Comparison of ENCODE assay signal across 8 mouse cellular contexts in the genomic region with DNA sequence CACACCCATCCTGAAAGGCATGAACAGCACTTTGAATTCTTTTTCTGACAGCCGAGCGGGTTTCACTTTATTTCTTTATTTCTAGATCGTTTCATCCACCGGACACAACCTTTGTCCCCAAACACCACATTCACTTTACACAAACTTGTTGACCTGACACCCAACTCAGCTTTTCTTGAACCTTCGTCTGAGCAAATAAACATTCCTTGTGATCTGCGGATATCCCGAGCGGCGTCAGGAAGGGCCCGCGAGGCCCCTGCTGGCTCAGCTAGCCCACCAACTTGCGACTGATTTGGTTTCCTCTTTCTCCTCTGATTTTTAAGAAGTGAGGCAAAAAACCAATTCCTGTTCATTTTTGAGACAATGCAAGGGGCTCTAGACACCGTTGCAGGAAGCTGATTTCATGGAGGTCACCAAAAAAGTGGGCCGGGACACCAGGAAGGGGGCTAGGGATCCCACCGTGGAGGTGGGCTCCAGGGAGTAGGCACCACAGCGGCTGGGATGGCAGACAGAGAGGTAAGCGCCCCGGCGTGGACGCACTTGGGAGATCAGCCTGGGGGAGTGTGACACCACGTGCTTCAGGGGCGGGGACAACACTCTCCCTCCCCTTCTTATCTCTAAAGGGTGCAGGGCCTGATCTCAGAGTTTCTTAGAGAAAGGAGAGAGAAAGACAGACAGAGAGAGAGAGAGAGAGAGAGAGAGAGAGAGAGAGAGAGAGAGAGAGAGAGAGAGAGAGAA. TPM values are rescaled to one million over a fixed set of nuclear protein-coding genes. Genes with fewer than 3 reads are reported as not detected.
DNase-seq lines count a peak whose midpoint lies in the region.

A gene (plus strand): TSS at position 264 of the 738 bp plus-strand sequence.

- H3K9me3 ChIP-seq in megakaryocyte, embryonic 14.5 days: no peaks in the 10 kb centered on the region

- no peaks in the 10 kb centered on the region for H3K36me3 ChIP-seq in megakaryocyte, embryonic 14.5 days (replicated peaks; ENCODE audit: low read length)

- H3K4me3 ChIP-seq in megakaryocyte, embryonic 14.5 days (replicated peaks): peak within 1 kb of the TSS; percentile 94

- peaks cover 38% of the 10 kb centered on the region for H3K27me3 ChIP-seq in megakaryocyte, embryonic 14.5 days (replicated peaks)

- intact Hi-C loops in gastrocnemius, postnatal 14 days (cut with DNase I; ENCODE audit: low total_unique reads): no loop called here
- intact Hi-C loops in left cerebral cortex, postnatal 10 days (cut with DNase I): no loop called here

- H3K4me1 ChIP-seq in megakaryocyte, embryonic 14.5 days: peaks cover 24% of the 10 kb centered on the region

- DNase-seq in adrenal gland, adult 2 months: peak; percentile 90
- peak; percentile 89 for DNase-seq in embryo, embryonic 11 days
- DNase-seq in gastrocnemius, postnatal 14 days: peak; percentile 70
- peak; percentile 91 for DNase-seq in induced T-regulatory cell, adult 2 months (ENCODE audit: low read depth)
- DNase-seq in left cerebral cortex, postnatal 10 days (ENCODE audit: extremely low spot score in 1 of 2, low spot score in 2 of 2): peak; percentile 42 to 89
- peak; percentile 44 to 50 for DNase-seq in right cerebral cortex, adult 2 months (ENCODE audit: low spot score in 2 of 2)
- DNase-seq in urinary bladder, postnatal 10 days (ENCODE audit: low spot score): peak; percentile 20

RNA-seq across cellular contexts. Expression of the gene that starts here (rescaled TPM):
- 1 to 10 TPM; 4.9 to 5.5 TPM for total RNA-seq in adrenal gland, adult 2 months (2021)
- 4.0 and 4.9 TPM in 2 replicates for polyA plus RNA-seq in adrenal gland, adult 2 months (2012; rRNA removed)
- total RNA-seq in gastrocnemius, postnatal 14 days (2021): under 1 TPM; 0.66 to 0.82 TPM
- 10 to 100 TPM in 1 of 2 experiments, 1 to 10 TPM in 1; 9.3 to 11.0 TPM for total RNA-seq in left cerebral cortex, postnatal 10 days (2021)
- polyA plus RNA-seq in megakaryocyte, embryonic 14.5 days (2012; ENCODE audit: insufficient read depth, low replicate concordance): 0.23 TPM in 1 of 2 replicates, not detected in the other

Comparison
In these comparisons a context has a peak if more than half of its experiments do, and no peak if none do; other contexts are left out.
1. Peak in every context shown above with its lines: DNase-seq and H3K4me3 ChIP-seq.
2. Peak in DNase-seq in gastrocnemius, postnatal 14 days; RNA of the gene not detected or under 1 TPM.
3. DNase-seq: peak in every context shown above with its lines; median percentile 91 in induced T-regulatory cell, adult 2 months; 90 in adrenal gland, adult 2 months; 89 in embryo, embryonic 11 days; 70 in gastrocnemius, postnatal 14 days; 66 in left cerebral cortex, postnatal 10 days; 47 in right cerebral cortex, adult 2 months; 20 in urinary bladder, postnatal 10 days.